Mouse (Mus musculus) right cerebral cortex, postnatal 36 days (tissue): ENCODE measurements at regions not wholly inside any gene's neighbourhood (a gene's known extent, or its start where the extent isn't known, plus 50 kb on each side); places are given as distances from the start of the nearest gene placed in this dataset.
"Not testable (repeated sequence)": the region's sequence is repeated elsewhere in the genome, so short reads cannot be mapped to it uniquely, and the experiment has no call there.

Experiments used
- DNase-seq, 2 experiments: peaks; one replicate each; pipeline ENCODE4 v3.0.0; 2022; ENCODE audit warnings: low spot score in 2 of 2, mixed read lengths in 1 of 2

- no peak for DNase-seq
These were observed 159.7 kb upstream of the Smlr1 start for GRCm38 (mm10) chr10:25695798-25696197.

- peak; percentile 39 to 43 for DNase-seq
These were observed 145.2 kb upstream of the Smlr1 start for GRCm38 (mm10) chr10:25681243-25681642.

DNA sequence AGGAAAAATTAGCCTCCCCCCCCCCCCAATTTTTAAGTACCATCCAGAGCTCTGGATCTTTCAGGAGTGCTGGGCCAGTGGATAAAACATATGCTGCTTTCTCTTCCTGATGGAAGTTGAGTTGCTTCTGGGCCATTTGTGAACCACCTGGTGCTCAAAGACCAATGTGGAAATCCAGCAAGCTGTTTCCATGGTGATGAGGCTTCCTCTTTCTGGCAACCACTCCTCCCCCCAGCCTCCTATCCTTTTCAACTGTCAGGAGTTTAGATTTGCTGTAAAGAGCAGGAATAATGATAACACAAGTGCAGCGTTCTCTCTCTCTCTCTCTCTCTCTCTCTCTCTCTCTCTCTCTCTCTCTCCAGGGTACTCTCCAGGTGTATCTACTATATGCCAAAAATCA is 141.8 kb upstream of the Smlr1 start:
- DNase-seq: peak in 1 of 2 experiments; percentile 20

- DNase-seq: no peak
These were observed 139.3 kb upstream of the Smlr1 start for GRCm38 (mm10) chr10:25675368-25675767.

DNA sequence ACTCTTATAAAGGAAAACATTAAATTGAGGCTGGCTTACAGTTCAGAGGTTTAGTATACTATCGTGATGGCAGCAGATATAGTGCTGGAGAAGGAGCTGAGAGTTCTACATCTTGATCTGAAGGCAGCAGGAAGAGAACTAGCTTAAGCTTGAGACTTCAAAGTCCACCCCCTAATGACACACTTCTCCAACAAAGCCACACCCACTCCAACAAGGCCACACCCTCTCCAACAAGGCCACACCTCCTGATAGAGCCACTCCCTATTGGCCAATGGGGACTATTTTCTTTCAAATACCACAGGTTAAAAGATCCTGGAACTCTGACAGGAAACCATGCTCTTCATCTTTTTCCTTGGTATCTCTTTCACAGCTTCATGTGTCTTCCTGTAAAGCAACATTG is 134.0 kb upstream of the Smlr1 start:
- no peak for DNase-seq

DNA sequence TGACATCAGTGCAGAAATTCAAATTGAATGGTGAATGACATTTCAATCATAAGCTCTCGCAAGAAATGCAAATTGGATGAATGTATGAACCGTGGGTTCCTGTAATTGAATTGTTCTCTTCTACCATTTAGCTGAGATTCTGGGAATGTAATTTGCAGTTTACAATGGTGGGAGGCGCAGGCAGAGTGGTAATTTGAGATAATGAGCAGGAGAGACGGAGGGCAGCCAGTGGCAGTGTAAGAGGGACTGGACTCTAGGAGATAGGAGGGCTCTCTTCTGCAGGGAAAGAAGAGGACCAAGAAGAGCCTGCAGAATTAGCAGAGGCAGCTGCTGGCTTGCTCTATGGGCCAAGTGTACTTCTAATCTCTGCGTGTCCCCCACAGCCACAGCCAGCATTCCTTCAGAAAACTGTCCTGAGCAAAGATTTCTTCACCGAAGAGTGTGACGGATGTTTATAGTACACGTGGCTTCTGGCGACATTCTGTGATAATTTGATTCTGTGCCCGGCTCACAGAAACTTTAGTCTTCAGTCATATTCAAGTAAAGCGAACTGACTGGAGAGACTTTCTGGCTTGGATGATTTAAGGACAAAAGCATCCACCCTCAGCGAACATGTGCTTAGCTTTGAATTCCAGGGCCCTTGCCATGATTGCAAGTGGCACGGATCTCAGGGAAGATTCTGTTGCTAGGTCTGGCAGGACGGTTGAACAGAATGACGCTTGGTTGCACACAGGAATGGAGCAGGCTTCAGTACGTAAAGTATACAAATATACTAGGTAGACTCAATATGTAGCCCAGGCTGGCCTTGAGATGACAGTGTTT is 116.9 kb upstream of the Smlr1 start:
- DNase-seq: no peak

GRCm38 (mm10) chr10:25647740-25648139 is 111.7 kb upstream of the Smlr1 start:
- no peak for DNase-seq

DNA sequence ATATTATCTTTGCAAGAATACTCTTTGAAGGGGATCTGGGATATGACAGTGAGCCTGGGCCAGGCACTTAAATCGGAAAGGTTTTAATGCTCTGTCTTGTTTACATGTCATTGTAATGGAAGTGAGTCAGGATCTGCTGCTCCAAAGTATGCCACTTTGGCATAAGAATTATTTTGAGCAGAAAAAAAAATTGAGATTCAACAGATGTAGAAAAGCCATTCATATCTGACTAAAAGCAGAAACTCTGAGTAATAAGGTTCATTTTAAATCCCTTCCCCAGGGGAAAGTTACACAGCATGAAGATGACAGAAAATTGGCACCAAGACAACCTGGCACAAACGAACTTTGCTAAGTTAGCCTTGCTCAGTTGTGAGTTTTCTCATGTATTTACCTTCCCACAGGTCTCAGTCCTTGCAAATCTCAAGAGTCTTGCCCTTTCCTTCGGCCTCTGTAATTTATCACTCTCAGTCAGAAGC is 107.5 kb upstream of the Smlr1 start:
- no peak for DNase-seq

GRCm38 (mm10) chr10:25642079-25642696 is 106.1 kb upstream of the Smlr1 start:
- no peak for DNase-seq

GRCm38 (mm10) chr10:25633058-25633614 is 97.1 kb upstream of the Smlr1 start:
- DNase-seq: no peak

DNA sequence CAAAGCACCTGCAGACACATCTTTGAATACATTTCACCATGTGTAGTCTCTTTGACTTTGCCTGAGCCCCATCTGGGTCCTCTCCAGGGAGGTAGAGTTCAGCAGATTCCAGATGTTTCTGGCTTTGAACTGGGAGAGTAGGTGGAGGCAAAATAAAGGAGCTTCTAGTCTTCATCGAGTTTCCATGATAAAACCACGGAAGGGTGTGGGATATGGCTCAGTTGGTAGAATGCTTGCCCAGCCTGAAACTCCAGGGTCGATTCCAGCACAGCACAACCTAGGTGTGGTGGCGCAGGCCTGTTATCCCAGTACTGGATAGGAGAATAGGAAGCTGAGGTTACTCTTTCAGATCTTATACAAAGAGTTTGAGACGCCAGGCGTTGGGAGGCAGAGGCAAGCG is 96.2 kb upstream of the Smlr1 start:
- DNase-seq: no peak

DNA sequence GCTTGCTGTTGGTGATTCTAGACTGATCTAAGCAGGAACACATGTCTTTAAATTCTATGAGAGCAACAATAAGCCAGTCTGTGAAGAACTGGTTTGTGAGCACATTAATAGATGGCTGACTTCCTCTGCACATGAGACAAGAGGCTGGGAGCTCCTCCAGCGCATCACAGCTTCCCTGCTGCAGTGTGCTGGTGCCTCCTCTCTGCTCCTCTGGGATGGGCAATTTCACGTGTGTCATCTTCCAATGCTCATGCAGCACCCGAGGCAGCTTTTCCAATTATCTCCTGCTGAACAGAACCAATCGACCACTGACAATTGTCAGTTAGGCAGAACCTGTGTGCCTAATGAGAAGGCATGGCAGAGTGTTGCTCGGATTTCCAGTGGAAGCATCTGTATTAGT is 86.5 kb upstream of the Smlr1 start:
- no peak for DNase-seq

DNA sequence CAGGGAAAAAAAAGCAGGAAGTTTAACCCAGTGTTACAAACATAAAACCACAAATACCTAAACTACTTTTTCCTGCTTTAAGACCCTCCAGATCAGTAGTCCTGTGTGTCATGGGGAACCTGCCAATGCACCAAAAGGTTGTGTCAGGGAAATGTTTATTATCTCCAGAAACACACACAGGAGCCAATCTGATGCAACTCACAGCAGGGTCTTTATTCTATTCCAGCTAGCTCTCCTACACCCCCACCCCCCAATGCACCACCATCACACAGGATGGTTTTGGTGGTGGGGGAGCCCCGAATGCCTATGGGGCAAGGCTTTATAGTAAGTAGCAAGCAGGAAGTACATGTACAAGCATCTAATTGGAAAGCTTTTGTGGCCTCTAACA is 85.7 kb upstream of the Smlr1 start:
- not testable (repeated sequence) for DNase-seq

- DNase-seq: no peak
These were observed 85.1 kb upstream of the Smlr1 start for GRCm38 (mm10) chr10:25620939-25621746.

DNA sequence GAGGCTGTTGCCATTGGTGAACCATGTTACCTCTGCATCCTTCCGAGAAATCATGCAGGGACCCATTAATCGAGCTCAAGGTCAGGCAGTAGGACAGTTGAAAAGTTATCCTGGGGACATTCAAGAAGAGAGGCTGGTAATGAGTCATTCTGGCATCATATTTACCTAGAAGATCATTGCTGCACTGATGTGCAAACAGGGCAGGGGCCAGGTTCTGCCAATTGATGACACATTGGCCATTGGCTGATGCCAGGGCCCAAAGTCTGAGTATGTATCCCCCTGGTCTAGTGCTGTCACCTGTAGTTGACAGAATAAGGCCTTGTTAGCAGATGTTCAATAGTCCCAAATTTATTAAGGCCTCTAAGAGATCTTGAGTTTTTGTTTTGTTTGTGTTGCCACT is 83.6 kb upstream of the Smlr1 start:
- DNase-seq: no peak

GRCm38 (mm10) chr10:25601471-25601870 is 65.4 kb upstream of the Smlr1 start:
- no peak for DNase-seq

DNA sequence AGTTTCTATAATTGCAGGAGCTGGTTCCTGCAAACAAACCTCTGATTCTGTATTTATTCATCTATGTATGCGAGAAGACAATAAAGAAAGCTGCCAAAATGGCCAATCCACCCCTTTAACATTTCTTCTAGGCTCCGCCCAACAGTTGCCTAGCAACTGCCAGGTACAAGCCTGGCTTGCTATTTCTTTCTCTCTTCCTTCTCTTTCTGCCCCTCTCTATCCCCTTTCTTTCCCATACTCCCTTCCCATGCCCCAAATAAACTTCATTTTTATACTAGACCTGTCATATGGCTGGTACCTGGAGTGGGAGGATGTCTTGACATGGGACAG is 53.2 kb upstream of the Smlr1 start:
- DNase-seq: no peak

GRCm38 (mm10) chr10:25588611-25589315 is 52.7 kb upstream of the Smlr1 start:
- DNase-seq: no peak
